Mouse (Mus musculus) forebrain, embryonic 16.5 days (tissue): Measurements from ENCODE around the gene Cox5b. TPM values are rescaled to one million over a fixed set of nuclear protein-coding genes. Genes with fewer than 3 reads are reported as not detected.

Experiments used
- ATAC-seq: fragments of 200-750 bp; cut with Nextera tagmentation; 2 replicates; pipeline ENCODE4 v1.8.0; 2017; ENCODE audit warnings: mild to moderate bottlenecking, moderate library complexity
- H3K27ac ChIP-seq: fragments of 300-500 bp; sonication (generic); 2 replicates; pipeline ENCODE4 v1.5.1; 2014; ENCODE audit warnings: low read length, control low read depth
- H3K27me3 ChIP-seq: fragments of 300-500 bp; sonication (generic); replicated peaks from 2 replicates; pipeline ENCODE4 v1.6.1; 2014; ENCODE audit warnings: low read length; ENCODE audit not compliant: control insufficient read depth, insufficient read depth
- H3K36me3 ChIP-seq: fragments of 300-500 bp; sonication (generic); 2 replicates; pipeline ENCODE4 v1.6.1; 2014; ENCODE audit not compliant: control insufficient read depth, insufficient read depth
- H3K4me1 ChIP-seq: fragments of 300-500 bp; sonication (generic); replicated peaks from 2 replicates; pipeline ENCODE4 v1.6.1; 2014; ENCODE audit warnings: low read length; ENCODE audit not compliant: control insufficient read depth, insufficient read depth
- H3K4me2 ChIP-seq: fragments of 300-500 bp; sonication (generic); 2 replicates; pipeline ENCODE4 v1.6.1; 2014; ENCODE audit warnings: mild to moderate bottlenecking, low read length, control low read depth
- H3K4me3 ChIP-seq: fragments of 300-500 bp; sonication (generic); replicated peaks from 2 replicates; pipeline ENCODE4 v1.5.1; 2014; ENCODE audit warnings: mild to moderate bottlenecking, low read length, control low read depth
- H3K9ac ChIP-seq: fragments of 300-500 bp; sonication (generic); replicated peaks from 2 replicates; pipeline ENCODE4 v1.6.1; 2014; ENCODE audit warnings: low read depth, low read length, control low read depth
- H3K9me3 ChIP-seq: fragments of 300-500 bp; sonication (generic); 2 replicates; pipeline ENCODE4 v1.6.1; 2016; ENCODE audit warnings: low read length; ENCODE audit not compliant: control insufficient read depth
- WGBS: fragments of 180-500 bp; shearing (Covaris S2); extraction: QIAGEN DNeasy Blood & Tissue Kit; methylation state at CpG from one replicate; pipeline ENCODE4 v1.1.7; 2014; 5-methylcytosine and 5-hydroxymethylcytosine counted together
- microRNA-seq: library from miRNA; unstranded; fragments of <30 nt; microRNA quantifications from one replicate; pipeline ENCODE4, GENCODE M21; 2017
- polyA plus RNA-seq: library from polyadenylated mRNA; unstranded; fragments of >200 nt; fragmentation: Nextera tagmentation; extraction: Ambion mirVana; gene quantifications from 2 replicates; pipeline ENCODE4 v1.2.1, GENCODE M21; 2015

Cox5b gene
- polyA plus RNA-seq, 1 experiment from 2014 or later = 516 TPM

- peaks cover 2% of the 10 kb centered on the region for H3K4me1 ChIP-seq
- no peaks in the 10 kb centered on the region for H3K27me3 ChIP-seq
- H3K9ac ChIP-seq = no peak overlapping the region
- H3K27ac ChIP-seq = no peak overlapping the region
- WGBS = 64% methylated on average over 5 of the region's 5 CpGs
- H3K4me2 ChIP-seq = no peak overlapping the region
- no peaks in the 10 kb centered on the region for H3K36me3 ChIP-seq
- no peak for ATAC-seq
- H3K9me3 ChIP-seq = no peaks in the 10 kb centered on the region
- H3K4me3 ChIP-seq = no peak overlapping the region
Observed at GRCm38 (mm10) chr1:36739231-36739630, 48.0 kb downstream of the Cox5b start.

- Histone ChIP-seq H3K27ac (no peak overlapping the region), H3K9me3 (no peaks in the 10 kb centered on the region), H3K4me1 (peaks cover 6% of the 10 kb centered on the region), H3K9ac (no peak overlapping the region), H3K27me3 (no peaks in the 10 kb centered on the region), H3K4me3 (no peak overlapping the region), H3K36me3 (no peaks in the 10 kb centered on the region), H3K4me2 (no peak overlapping the region)
- 83% methylated on average over 9 of the region's 9 CpGs for WGBS
- ATAC-seq = no peak
Observed at GRCm38 (mm10) chr1:36743046-36743445, 51.8 kb downstream of the Cox5b start.

Small RNA genes lying within 50 kb of the gene (microRNA-seq; reads per million reads assigned to microRNA genes)
- gene Gm24133 = not detected

Other genes with a start within 250 kb of the Cox5b start
- 62.8 and 67.6 TPM in 2 replicates for gene Lman2l, start 246.2 kb upstream of the Cox5b start, polyA plus RNA-seq
- 9.7 and 11.0 TPM in 2 replicates for gene Cnnm4, start 219.8 kb upstream of the Cox5b start, polyA plus RNA-seq
- gene Cnnm3, start 179.6 kb upstream of the Cox5b start, polyA plus RNA-seq = 4.8 and 5.8 TPM in 2 replicates
- gene Ankrd23, start 154.6 kb upstream of the Cox5b start, polyA plus RNA-seq = 9.3 and 13.2 TPM in 2 replicates
- gene Gm42417, start 152.0 kb upstream of the Cox5b start, polyA plus RNA-seq = 0.22 and 0.42 TPM in 2 replicates
- gene Ankrd39, start 144.0 kb upstream of the Cox5b start, polyA plus RNA-seq = 15.4 and 24.4 TPM in 2 replicates
- 35.4 and 37.3 TPM in 2 replicates for gene Sema4c, start 133.1 kb upstream of the Cox5b start, polyA plus RNA-seq
- gene Fam178b, start 8.3 kb upstream of the Cox5b start, polyA plus RNA-seq = 0.34 TPM in 1 of 2 replicates, not detected in the other
- gene 4933424G06Rik, start 18.7 kb downstream of the Cox5b start, polyA plus RNA-seq = 0.77 TPM in 1 of 2 replicates, not detected in the other
- gene Actr1b, start 23.0 kb downstream of the Cox5b start, polyA plus RNA-seq = 101 and 109 TPM in 2 replicates
- 1.2 and 1.4 TPM in 2 replicates for gene Zap70, start 70.3 kb downstream of the Cox5b start, polyA plus RNA-seq